Mouse (Mus musculus) limb, embryonic 13.5 days (tissue): ENCODE measurements around the gene Hdgf. TPM values are rescaled to one million over a fixed set of nuclear protein-coding genes. Genes with fewer than 3 reads are reported as not detected.

ENCODE experiments used
- ATAC-seq: fragments of 200-750 bp; cut with Nextera tagmentation; 2 replicates; pipeline ENCODE4 v1.8.0; 2017; ENCODE audit warnings: low read depth, moderate number of reproducible peaks, moderate TSS enrichment; ENCODE audit not compliant: low FRiP score
- H3K27ac ChIP-seq: fragments of 300-500 bp; sonication (generic); 2 replicates; pipeline ENCODE4 v1.5.1; 2015; ENCODE audit warnings: inconsistent platforms, mild to moderate bottlenecking, moderate library complexity
- H3K27me3 ChIP-seq: fragments of 300-500 bp; sonication (generic); 2 replicates; pipeline ENCODE4 v1.6.1; 2015; ENCODE audit warnings: mild to moderate bottlenecking, inconsistent platforms
- H3K36me3 ChIP-seq: fragments of 300-500 bp; sonication (generic); 2 replicates; pipeline ENCODE4 v1.6.1; 2015; ENCODE audit warnings: inconsistent platforms, mild to moderate bottlenecking, moderate library complexity
- H3K4me1 ChIP-seq: fragments of 300-500 bp; sonication (generic); 2 replicates; pipeline ENCODE4 v1.6.1; 2015; ENCODE audit warnings: inconsistent platforms
- H3K4me2 ChIP-seq: fragments of 300-500 bp; sonication (generic); replicated peaks from 2 replicates; pipeline ENCODE4 v1.6.1; 2015; ENCODE audit warnings: inconsistent platforms, mild to moderate bottlenecking, moderate library complexity
- H3K4me3 ChIP-seq: fragments of 300-500 bp; sonication (generic); 2 replicates; pipeline ENCODE4 v1.5.1; 2015; ENCODE audit warnings: moderate library complexity, mild to moderate bottlenecking, inconsistent platforms
- H3K9ac ChIP-seq: fragments of 300-500 bp; sonication (generic); 2 replicates; pipeline ENCODE4 v1.6.1; 2015; ENCODE audit warnings: mild to moderate bottlenecking, inconsistent platforms
- H3K9me3 ChIP-seq: fragments of 300-500 bp; sonication (generic); 2 replicates; pipeline ENCODE4 v1.6.1; 2016; ENCODE audit warnings: inconsistent platforms
- WGBS: fragments of 180-500 bp; shearing (Covaris S2); methylation state at CpG from one replicate; pipeline ENCODE4 v1.1.7; 2015; 5-methylcytosine and 5-hydroxymethylcytosine counted together
- polyA plus RNA-seq: library from polyadenylated mRNA; unstranded; fragments of >200 nt; fragmentation: Nextera tagmentation; extraction: Ambion mirVana; gene quantifications from 2 replicates; pipeline ENCODE4 v1.2.1, GENCODE M21; 2015

The Hdgf gene
- polyA plus RNA-seq, 1 experiment from 2014 or later = 205 TPM

GRCm38 (mm10) chr3:87934501-87934900 is 28.4 kb downstream of the Hdgf start:
- H3K4me2 ChIP-seq = no peak overlapping the region
- 73% methylated on average over 4 of the region's 4 CpGs for WGBS
- no peak overlapping the region for H3K27ac ChIP-seq
- H3K36me3 ChIP-seq = peaks cover 67% of the 10 kb centered on the region
- peaks cover 37% of the 10 kb centered on the region for H3K4me1 ChIP-seq
- no peaks in the 10 kb centered on the region for H3K27me3 ChIP-seq
- H3K4me3 ChIP-seq = no peak overlapping the region
- no peak for ATAC-seq
- H3K9me3 ChIP-seq = no peaks in the 10 kb centered on the region
- H3K9ac ChIP-seq = 0 out of 2 replicates have a peak overlapping the region, but pooled peaks have one; percentile 0

DNA sequence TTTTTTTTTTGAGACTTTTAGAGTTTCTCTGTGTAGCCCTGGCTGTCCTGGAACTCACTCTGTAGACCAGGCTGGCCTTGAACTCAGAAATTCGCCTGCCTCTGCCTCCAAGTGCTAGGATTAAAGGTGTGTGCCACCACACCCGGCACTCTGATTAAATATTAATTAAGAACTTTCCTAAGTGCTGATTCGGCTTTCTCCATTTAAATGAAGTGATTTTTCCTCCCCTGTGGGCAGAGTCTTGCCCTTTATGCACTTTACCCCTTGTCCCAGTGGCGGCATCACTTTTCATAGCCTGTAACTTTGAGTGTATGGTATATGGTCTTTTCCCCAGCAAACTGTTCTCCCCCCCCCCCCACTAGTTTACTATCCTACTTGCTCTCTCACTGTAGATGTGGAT is 29.1 kb downstream of the Hdgf start:
- no peaks in the 10 kb centered on the region for H3K27me3 ChIP-seq
- no peak for ATAC-seq
- H3K4me2 ChIP-seq = no peak overlapping the region
- peaks cover 37% of the 10 kb centered on the region for H3K4me1 ChIP-seq
- H3K9me3 ChIP-seq = no peaks in the 10 kb centered on the region
- H3K9ac ChIP-seq = no peak overlapping the region
- WGBS = 84% methylated on average over 4 of the region's 4 CpGs
- H3K27ac ChIP-seq = no peak overlapping the region
- peaks cover 74% of the 10 kb centered on the region for H3K36me3 ChIP-seq
- no peak overlapping the region for H3K4me3 ChIP-seq

DNA sequence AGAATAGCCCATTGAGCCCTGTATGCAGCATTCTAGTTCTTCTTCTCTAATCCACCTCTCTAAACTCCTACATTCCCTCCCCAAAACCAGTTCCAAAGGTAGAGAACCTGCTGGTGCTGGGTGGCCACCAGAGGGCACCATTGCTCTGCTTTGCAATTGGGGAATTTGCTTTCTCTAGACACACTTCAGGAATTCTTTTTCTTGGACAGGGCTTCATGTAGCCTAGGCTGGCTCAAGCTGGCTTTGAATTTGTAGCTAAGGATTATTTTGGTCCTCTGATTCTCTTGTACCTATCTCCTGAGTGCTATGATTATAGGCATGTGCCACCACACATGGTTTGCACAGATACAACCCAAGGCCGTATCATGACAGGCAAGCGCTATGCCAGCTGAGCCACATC is 29.7 kb downstream of the Hdgf start:
- peaks cover 78% of the 10 kb centered on the region for H3K36me3 ChIP-seq
- no peak overlapping the region for H3K9ac ChIP-seq
- no peaks in the 10 kb centered on the region for H3K9me3 ChIP-seq
- no peak overlapping the region for H3K27ac ChIP-seq
- peaks cover 37% of the 10 kb centered on the region for H3K4me1 ChIP-seq
- ATAC-seq = peak; percentile 75
- 95% methylated on average over 2 of the region's 2 CpGs for WGBS
- no peak overlapping the region for H3K4me3 ChIP-seq
- no peaks in the 10 kb centered on the region for H3K27me3 ChIP-seq
- H3K4me2 ChIP-seq = no peak overlapping the region

GRCm38 (mm10) chr3:87940611-87941010 is 34.5 kb downstream of the Hdgf start:
- no peak for ATAC-seq
- WGBS = 64% methylated on average over 5 of the region's 5 CpGs
- Histone ChIP-seq H3K27ac (no peak overlapping the region), H3K27me3 (no peaks in the 10 kb centered on the region), H3K4me1 (peaks cover 26% of the 10 kb centered on the region), H3K4me2 (no peak overlapping the region), H3K9ac (no peak overlapping the region), H3K9me3 (no peaks in the 10 kb centered on the region), H3K4me3 (no peak overlapping the region), H3K36me3 (peaks cover 75% of the 10 kb centered on the region)

GRCm38 (mm10) chr3:87942471-87942870 is 36.4 kb downstream of the Hdgf start:
- Histone ChIP-seq H3K4me1 (peaks cover 40% of the 10 kb centered on the region), H3K4me2 (no peak overlapping the region), H3K27ac (no peak overlapping the region), H3K9ac (no peak overlapping the region), H3K36me3 (peaks cover 59% of the 10 kb centered on the region), H3K27me3 (no peaks in the 10 kb centered on the region), H3K4me3 (no peak overlapping the region), H3K9me3 (no peaks in the 10 kb centered on the region)
- no peak for ATAC-seq
- WGBS = 87% methylated on average over 2 of the region's 2 CpGs

DNA sequence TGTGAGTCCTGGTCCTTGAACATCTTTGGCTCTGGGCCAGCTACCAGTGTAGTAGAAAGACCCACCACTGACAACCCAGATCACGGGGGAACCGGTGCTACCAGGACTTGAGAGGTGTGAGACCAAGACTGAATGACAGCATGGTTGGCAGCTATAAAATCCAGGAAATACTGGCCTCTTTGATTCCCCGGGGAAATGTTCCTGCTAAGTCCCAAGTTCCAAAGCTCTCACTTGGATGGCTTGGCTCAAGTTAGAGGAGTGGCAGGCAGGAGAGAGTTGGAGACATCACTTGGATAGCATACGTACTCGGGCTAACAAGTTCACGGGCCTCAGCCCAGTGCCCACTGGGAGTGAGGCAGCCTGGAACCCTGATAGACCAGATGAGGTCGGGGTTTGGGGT is 37.5 kb downstream of the Hdgf start:
- no peak overlapping the region for H3K4me2 ChIP-seq
- no peak overlapping the region for H3K4me3 ChIP-seq
- 50% methylated on average over 7 of the region's 7 CpGs for WGBS
- no peak overlapping the region for H3K27ac ChIP-seq
- H3K4me1 ChIP-seq = peaks cover 51% of the 10 kb centered on the region
- H3K9me3 ChIP-seq = no peaks in the 10 kb centered on the region
- H3K27me3 ChIP-seq = no peaks in the 10 kb centered on the region
- peaks cover 47% of the 10 kb centered on the region for H3K36me3 ChIP-seq
- no peak for ATAC-seq
- 0 out of 2 replicates have a peak overlapping the region, but pooled peaks have one; percentile 19 for H3K9ac ChIP-seq

DNA sequence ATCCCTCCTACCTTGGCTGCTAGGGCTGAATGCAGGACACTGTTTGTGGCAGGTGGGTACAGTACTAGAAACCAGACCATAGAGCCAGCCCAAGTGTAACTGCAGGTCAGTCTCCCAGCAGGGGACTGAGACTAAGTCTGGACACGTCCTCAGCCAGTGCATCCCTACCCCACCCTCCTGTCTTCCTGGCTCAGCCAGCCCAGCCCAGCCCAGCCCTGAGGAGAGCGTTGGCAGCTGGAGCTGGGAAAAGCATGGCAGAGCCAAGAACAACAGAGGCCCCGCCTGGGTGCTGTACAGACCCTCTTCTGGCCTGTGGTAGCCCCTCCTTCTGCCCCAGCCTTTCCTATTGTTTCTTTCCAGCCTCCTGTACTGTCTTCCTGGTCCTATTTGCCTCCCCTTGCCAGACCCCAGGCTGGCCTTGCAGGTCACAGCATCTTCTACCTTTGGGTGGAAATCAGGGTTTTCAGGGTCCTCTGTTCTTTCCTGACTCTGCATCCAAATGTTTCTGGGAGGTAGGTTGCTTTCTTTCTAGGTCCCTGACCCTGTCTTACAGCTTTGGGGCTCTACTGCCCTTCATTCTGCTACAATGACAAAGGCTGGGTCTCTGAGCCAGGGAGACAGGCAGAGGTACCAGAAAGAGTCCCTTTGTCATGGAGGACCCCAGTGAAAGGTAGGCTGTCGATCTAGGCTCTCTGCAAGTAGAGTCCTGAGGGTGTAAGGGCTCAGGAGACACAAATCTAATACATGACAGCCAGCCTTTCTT is 38.9 kb downstream of the Hdgf start:
- H3K4me2 ChIP-seq = peak overlapping the region; percentile 87
- 12% methylated on average over 4 of the region's 4 CpGs for WGBS
- peak overlapping the region; percentile 95 for H3K27ac ChIP-seq
- no peaks in the 10 kb centered on the region for H3K27me3 ChIP-seq
- peaks cover 33% of the 10 kb centered on the region for H3K36me3 ChIP-seq
- no peaks in the 10 kb centered on the region for H3K9me3 ChIP-seq
- H3K9ac ChIP-seq = peak overlapping the region; percentile 50; the same call in 1 of the 2 replicates
- peaks cover 63% of the 10 kb centered on the region for H3K4me1 ChIP-seq
- ATAC-seq = 0 out of 2 replicates have a peak, but pooled peaks have one; percentile 29
- no peak overlapping the region for H3K4me3 ChIP-seq

DNA sequence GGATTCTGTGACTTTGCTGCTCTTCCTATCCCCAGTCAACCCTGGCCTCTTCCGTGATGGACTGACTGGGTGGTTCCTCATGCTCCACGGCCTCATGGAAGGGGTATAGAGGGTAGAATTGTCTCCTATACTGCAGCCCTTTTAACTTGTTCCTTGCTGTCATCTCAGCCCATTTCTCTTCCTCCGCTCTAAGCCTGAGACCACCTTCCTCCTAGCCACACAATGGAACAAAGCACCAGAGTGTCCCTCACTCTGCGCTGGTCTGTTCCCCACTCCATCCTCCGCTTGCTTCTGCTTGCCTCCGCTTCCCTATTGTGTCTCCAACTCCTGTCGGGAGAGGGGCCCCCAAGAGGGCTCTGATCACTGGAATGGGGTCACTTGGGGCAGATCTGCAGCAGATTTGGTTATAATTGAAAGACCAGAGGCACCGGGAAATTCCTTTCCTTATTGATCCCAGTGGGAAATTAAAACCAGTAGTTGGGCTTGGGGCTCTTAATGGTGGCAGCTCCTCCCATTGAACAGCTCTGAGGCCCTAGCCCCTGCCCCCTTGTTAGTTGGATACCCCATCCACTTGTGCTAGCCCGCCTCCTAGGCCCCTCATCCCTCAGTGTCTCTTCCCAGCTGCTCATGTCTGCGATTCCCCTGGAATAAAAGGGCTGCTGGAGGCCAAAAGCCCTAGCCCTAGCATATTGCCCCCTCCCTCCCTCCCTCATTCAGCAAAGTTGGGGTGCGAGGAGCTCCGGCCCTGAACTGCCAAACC is 39.8 kb downstream of the Hdgf start:
- H3K4me2 ChIP-seq = peak overlapping the region; percentile 87
- no peaks in the 10 kb centered on the region for H3K9me3 ChIP-seq
- peak overlapping the region; percentile 95 for H3K27ac ChIP-seq
- no peaks in the 10 kb centered on the region for H3K27me3 ChIP-seq
- H3K36me3 ChIP-seq = peaks cover 25% of the 10 kb centered on the region
- peak; percentile 33; the same call in 1 of the 2 replicates for ATAC-seq
- peak overlapping the region; percentile 82 for H3K9ac ChIP-seq
- WGBS = 9% methylated on average over 12 of the region's 12 CpGs
- peaks cover 73% of the 10 kb centered on the region for H3K4me1 ChIP-seq
- H3K4me3 ChIP-seq = no peak overlapping the region

GRCm38 (mm10) chr3:87946541-87946860 is 40.4 kb downstream of the Hdgf start:
- H3K4me3 ChIP-seq = peak overlapping the region; percentile 67; the same call in 1 of the 2 replicates
- peak overlapping the region; percentile 87 for H3K4me2 ChIP-seq
- H3K9me3 ChIP-seq = no peaks in the 10 kb centered on the region
- H3K36me3 ChIP-seq = peaks cover 20% of the 10 kb centered on the region
- no peaks in the 10 kb centered on the region for H3K27me3 ChIP-seq
- H3K9ac ChIP-seq = peak overlapping the region; percentile 82
- peak overlapping the region; percentile 95 for H3K27ac ChIP-seq
- peaks cover 78% of the 10 kb centered on the region for H3K4me1 ChIP-seq
- WGBS = 17% methylated on average over 1 of the region's 1 CpGs
- ATAC-seq = peak; percentile 21; the same call in 1 of the 2 replicates

DNA sequence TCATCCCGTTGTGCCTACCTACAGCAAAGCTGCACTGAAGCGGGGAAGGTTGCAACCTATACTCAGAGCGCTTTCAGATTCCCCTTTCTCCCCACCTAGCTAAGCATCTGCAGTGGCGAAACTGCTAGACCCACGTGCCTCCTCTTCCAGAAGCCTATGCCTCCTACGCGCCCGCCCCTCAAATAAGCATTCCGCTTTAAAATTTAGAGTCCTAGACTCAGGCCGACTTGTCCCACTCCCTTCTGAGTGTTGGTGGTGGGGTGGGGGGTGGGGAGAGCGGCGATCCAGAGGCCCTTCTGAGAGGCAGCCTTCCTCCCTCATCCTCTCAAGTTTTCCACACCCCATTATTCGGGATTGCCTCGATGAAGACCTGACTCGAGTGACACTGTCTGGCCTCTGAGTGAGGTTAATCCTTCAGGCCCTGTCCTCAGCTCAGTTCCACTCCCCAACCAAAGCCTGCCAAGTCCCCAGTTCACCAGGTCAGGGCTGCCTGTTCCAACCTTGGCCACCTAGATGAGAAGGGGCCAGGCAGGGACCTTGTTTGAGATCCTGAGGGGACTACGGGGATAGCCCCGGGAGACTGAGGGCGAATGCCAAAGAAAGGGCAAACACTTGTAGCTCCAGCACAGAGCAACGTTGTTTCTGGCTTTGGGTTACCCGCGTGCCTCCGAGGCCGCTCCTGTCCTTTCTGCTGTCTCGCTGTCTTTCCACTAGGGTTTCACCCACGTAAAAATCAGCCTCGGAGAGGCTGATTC is 41.1 kb downstream of the Hdgf start:
- 2% methylated on average over 26 of the region's 26 CpGs for WGBS
- H3K4me2 ChIP-seq = peak overlapping the region; percentile 87
- peaks cover 17% of the 10 kb centered on the region for H3K36me3 ChIP-seq
- no peaks in the 10 kb centered on the region for H3K27me3 ChIP-seq
- H3K9me3 ChIP-seq = no peaks in the 10 kb centered on the region
- peak overlapping the region; percentile 82 for H3K9ac ChIP-seq
- H3K27ac ChIP-seq = peak overlapping the region; percentile 95
- peaks cover 85% of the 10 kb centered on the region for H3K4me1 ChIP-seq
- peak overlapping the region; percentile 67 for H3K4me3 ChIP-seq
- no peak for ATAC-seq

- peak overlapping the region; percentile 87 for H3K4me2 ChIP-seq
- H3K4me3 ChIP-seq = peak overlapping the region; percentile 67
- peaks cover 18% of the 10 kb centered on the region for H3K36me3 ChIP-seq
- no peaks in the 10 kb centered on the region for H3K9me3 ChIP-seq
- peak overlapping the region; percentile 82 for H3K9ac ChIP-seq
- no peaks in the 10 kb centered on the region for H3K27me3 ChIP-seq
- peak overlapping the region; percentile 95 for H3K27ac ChIP-seq
- H3K4me1 ChIP-seq = peaks cover 91% of the 10 kb centered on the region
- ATAC-seq = no peak
- WGBS = 0% methylated on average over 15 of the region's 17 CpGs
Observed at GRCm38 (mm10) chr3:87947811-87948199, 41.7 kb downstream of the Hdgf start.
